Mouse (Mus musculus) C2C12 (cell line): ENCODE measurements at regions not wholly inside any gene's neighbourhood (a gene's known extent, or its start where the extent isn't known, plus 50 kb on each side); places are given as distances from the start of the nearest gene placed in this dataset.

Source experiments
- H3K27me3 ChIP-seq: one replicate; pipeline ENCODE4 v1.6.1; 2011; ENCODE audit not compliant: control insufficient read depth, insufficient read depth, insufficient read length
- H3K36me3 ChIP-seq: one replicate; pipeline ENCODE4 v1.6.1; 2011; ENCODE audit not compliant: control insufficient read depth, insufficient read depth
- H3K4me3 ChIP-seq: one replicate; pipeline ENCODE4 v1.5.1; 2011; ENCODE audit warnings: mild to moderate bottlenecking, control low read depth; ENCODE audit not compliant: poor library complexity, insufficient read depth, severe bottlenecking
- H3K79me2 ChIP-seq: one replicate; pipeline ENCODE4 v1.6.1; 2011; ENCODE audit not compliant: control insufficient read depth, insufficient read depth
- H3K79me3 ChIP-seq: one replicate; pipeline ENCODE4 v1.6.1; 2011; ENCODE audit warnings: low read depth, control low read depth
- H3ac ChIP-seq: one replicate; pipeline ENCODE3; 2011; ENCODE audit warnings: low read depth; ENCODE audit not compliant: control insufficient read depth, insufficient read length
- CEBPB ChIP-seq: IDR thresholded peaks from one replicate; pipeline ENCODE4 v1.6.1; 2011; ENCODE audit warnings: low read depth, mild to moderate bottlenecking, control low read depth, moderate library complexity
- CTCF ChIP-seq: IDR thresholded peaks from one replicate; pipeline ENCODE4 v1.5.1; 2011; ENCODE audit not compliant: control insufficient read depth, insufficient read depth, insufficient read length
- FOSL1 ChIP-seq: IDR thresholded peaks from one replicate; pipeline ENCODE4 v1.8.0; 2011; ENCODE audit warnings: mild to moderate bottlenecking, low read length; ENCODE audit not compliant: poor library complexity, insufficient read depth, severe bottlenecking
- MAX ChIP-seq: IDR thresholded peaks from one replicate; pipeline ENCODE4 v1.6.1; 2011; ENCODE audit warnings: mild to moderate bottlenecking, control low read depth
- MYOD1 ChIP-seq: IDR thresholded peaks from one replicate; pipeline ENCODE4 v1.6.1; 2011; ENCODE audit warnings: low read depth; ENCODE audit not compliant: control insufficient read depth, insufficient read length
- MYOG ChIP-seq: IDR thresholded peaks from one replicate; pipeline ENCODE4 v1.6.1; 2011; ENCODE audit not compliant: control insufficient read depth, insufficient read length; ENCODE audit errors: extremely low read depth
- USF1 ChIP-seq: IDR thresholded peaks from one replicate; pipeline ENCODE4 v1.6.1; 2011; ENCODE audit warnings: low read depth, mild to moderate bottlenecking, control low read depth, moderate library complexity

DNA sequence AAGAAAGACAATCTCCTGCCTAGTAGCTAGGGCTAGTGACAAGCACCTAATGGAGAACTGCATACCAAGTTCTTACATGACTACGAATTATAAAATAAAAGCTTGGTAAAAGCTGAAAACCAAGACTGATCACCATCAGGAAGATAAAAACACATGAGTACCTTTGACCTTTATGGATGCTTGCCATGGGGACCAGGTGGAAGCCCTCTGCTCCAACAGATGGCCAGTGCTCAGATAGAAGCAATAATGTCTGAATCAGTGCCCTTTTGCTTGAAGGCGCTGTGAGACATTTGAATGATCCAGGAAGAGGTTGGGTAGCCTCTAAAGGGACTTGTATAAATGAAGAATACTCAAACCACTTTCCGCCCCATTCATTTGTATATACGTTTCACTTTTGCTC is 713.2 kb downstream of the Poteg start:
- TF ChIP-seq FOSL1 (no peak), MAX (no peak), MYOG (no peak), USF1 (no peak), CTCF (no peak), CEBPB (no peak), MYOD1 (no peak)
- Histone ChIP-seq H3K4me3 (no peak overlapping the region), H3K79me3 (no peaks in the 10 kb centered on the region)

DNA sequence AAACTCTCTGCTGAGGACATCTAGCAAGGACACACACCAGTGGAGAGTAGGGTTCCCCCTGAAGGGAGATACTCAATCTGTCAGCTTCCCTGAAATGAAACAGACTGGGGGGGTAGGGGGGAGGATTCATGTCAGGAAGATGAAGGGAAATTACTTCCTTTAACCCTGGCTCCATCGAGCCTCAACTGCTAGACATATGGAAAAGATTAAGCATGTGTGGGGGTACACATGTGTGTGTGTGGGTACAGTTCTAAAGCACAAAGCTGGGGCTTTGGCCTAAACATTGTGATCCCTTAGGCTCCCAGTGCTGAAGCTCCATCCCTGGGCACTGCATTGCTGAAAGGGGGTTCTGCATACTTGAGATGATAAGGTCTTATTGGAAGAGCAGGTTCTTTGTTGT is 720.6 kb downstream of the Poteg start:
- TF ChIP-seq CTCF = no peak
- H3K79me3 ChIP-seq = no peaks in the 10 kb centered on the region
- H3ac ChIP-seq = no peak overlapping the region
- H3K79me2 ChIP-seq = no peaks in the 10 kb centered on the region
- no peak overlapping the region for H3K4me3 ChIP-seq
- no peaks in the 10 kb centered on the region for H3K27me3 ChIP-seq
- no peaks in the 10 kb centered on the region for H3K36me3 ChIP-seq

More for the DNA sequence above, 713.2 kb downstream of the Poteg start:
- no peaks in the 10 kb centered on the region for H3K27me3 ChIP-seq
- no peaks in the 10 kb centered on the region for H3K79me2 ChIP-seq
- H3ac ChIP-seq = no peak overlapping the region
- no peaks in the 10 kb centered on the region for H3K36me3 ChIP-seq

- no peaks in the 10 kb centered on the region for H3K27me3 ChIP-seq
- H3K36me3 ChIP-seq = no peaks in the 10 kb centered on the region
- no peak for TF ChIP-seq CTCF
- TF ChIP-seq USF1 = no peak
- TF ChIP-seq MAX = no peak
Measured at GRCm38 (mm10) chr8:28171456-28171855, 724.0 kb downstream of the Poteg start.

GRCm38 (mm10) chr8:28195943-28196342 is 748.5 kb downstream of the Poteg start:
- no peak overlapping the region for H3K4me3 ChIP-seq
- no peak overlapping the region for H3ac ChIP-seq
- TF ChIP-seq CTCF = no peak
- TF ChIP-seq FOSL1 = no peak
- no peak for TF ChIP-seq CEBPB
- no peak for TF ChIP-seq MYOD1
- no peak for TF ChIP-seq MAX
- TF ChIP-seq USF1 = no peak
- H3K27me3 ChIP-seq = no peaks in the 10 kb centered on the region
- H3K79me2 ChIP-seq = no peaks in the 10 kb centered on the region
- H3K79me3 ChIP-seq = no peaks in the 10 kb centered on the region
- H3K36me3 ChIP-seq = no peaks in the 10 kb centered on the region

More at GRCm38 (mm10) chr8:28171456-28171855, 724.0 kb downstream of the Poteg start:
- no peaks in the 10 kb centered on the region for H3K79me3 ChIP-seq
- H3ac ChIP-seq = no peak overlapping the region
- H3K4me3 ChIP-seq = no peak overlapping the region
- H3K79me2 ChIP-seq = no peaks in the 10 kb centered on the region

DNA sequence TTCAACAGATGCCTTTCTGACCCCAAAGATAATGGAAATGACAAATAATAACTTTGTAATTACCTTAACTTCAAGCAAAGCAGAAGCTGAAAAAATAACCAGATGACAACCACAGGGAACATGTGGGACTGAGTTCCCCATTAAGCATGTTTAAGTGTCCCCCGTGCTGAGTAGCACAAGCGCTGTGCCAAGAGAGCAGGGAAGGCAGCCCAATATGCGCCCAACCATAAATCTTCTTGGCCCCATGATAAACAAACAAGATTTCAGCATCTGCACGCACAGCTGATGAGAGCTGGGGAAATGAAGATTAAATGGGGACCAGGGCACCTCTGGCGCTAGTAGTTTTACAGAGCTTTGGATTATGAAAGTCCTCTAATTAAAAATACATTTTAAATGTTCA is 788.1 kb downstream of the Poteg start:
- H3K79me3 ChIP-seq = no peaks in the 10 kb centered on the region
- H3K4me3 ChIP-seq = no peak overlapping the region
- H3K27me3 ChIP-seq = no peaks in the 10 kb centered on the region
- no peaks in the 10 kb centered on the region for H3K79me2 ChIP-seq
- no peak overlapping the region for H3ac ChIP-seq
- no peak for TF ChIP-seq MYOD1
- TF ChIP-seq CEBPB = no peak
- no peak for TF ChIP-seq USF1
- TF ChIP-seq MYOG = no peak
- TF ChIP-seq FOSL1 = no peak
- TF ChIP-seq MAX = no peak
- no peak for TF ChIP-seq CTCF
- no peaks in the 10 kb centered on the region for H3K36me3 ChIP-seq

DNA sequence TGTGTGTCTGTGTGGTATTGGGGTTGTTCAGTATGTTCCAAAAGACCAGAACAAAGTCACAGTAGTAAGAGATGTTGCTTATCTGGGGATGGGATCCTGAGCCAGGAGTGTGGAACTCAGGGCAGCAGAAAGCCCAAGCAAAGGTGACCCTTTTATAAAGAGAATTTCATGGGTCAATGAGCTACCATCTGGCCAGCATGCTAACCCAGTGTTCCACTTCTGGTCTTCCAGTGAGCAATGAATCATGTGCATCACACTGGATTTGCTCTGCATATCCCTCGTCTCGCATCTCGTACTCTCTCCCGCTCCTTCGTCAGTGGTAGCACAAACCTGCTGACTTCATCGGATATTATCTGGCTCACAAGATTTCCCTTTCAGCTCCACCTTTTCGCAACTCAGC is 791.9 kb downstream of the Poteg start:
- H3K4me3 ChIP-seq = no peak overlapping the region
- no peak overlapping the region for H3ac ChIP-seq
- H3K27me3 ChIP-seq = no peaks in the 10 kb centered on the region
- no peaks in the 10 kb centered on the region for H3K36me3 ChIP-seq
- no peaks in the 10 kb centered on the region for H3K79me3 ChIP-seq
- no peaks in the 10 kb centered on the region for H3K79me2 ChIP-seq
- no peak for TF ChIP-seq CTCF
- TF ChIP-seq FOSL1 = no peak
- no peak for TF ChIP-seq CEBPB
